Mouse (Mus musculus): ENCODE results near the gene C330021F23Rik. TPM values are rescaled to one million over a fixed set of nuclear protein-coding genes. Genes with fewer than 3 reads are reported as not detected.
"Not testable (repeated sequence)": the region's sequence is repeated elsewhere in the genome, so short reads cannot be mapped to it uniquely, and the experiment has no call there.

The C330021F23Rik gene
- polyA plus RNA-seq, 1 experiment, result 6.5 TPM

- H3K4me1 ChIP-seq (ENCODE audit: control insufficient read depth, insufficient read depth, insufficient read length, low read length), result no peaks in the 10 kb centered on the region
- H3K4me3 ChIP-seq (ENCODE audit: insufficient read depth, low read depth, low read length), result no peak overlapping the region
- H3K27ac ChIP-seq (replicated peaks; ENCODE audit: low read depth, low read length), result no peak overlapping the region
Observed at GRCm38 (mm10) chr8:3576211-3576960, 8.6 kb downstream of the C330021F23Rik start.

GRCm38 (mm10) chr8:3579390-3580364 is 11.9 kb downstream of the C330021F23Rik start:
- Histone ChIP-seq H3K4me1 (ENCODE audit: control insufficient read depth, insufficient read depth, insufficient read length, low read length) (no peaks in the 10 kb centered on the region), H3K27ac (replicated peaks; ENCODE audit: low read depth, low read length) (no peak overlapping the region), H3K4me3 (ENCODE audit: insufficient read depth, low read depth, low read length) (no peak overlapping the region)

- H3K27ac ChIP-seq (replicated peaks; ENCODE audit: low read depth, low read length); H3K4me1 ChIP-seq (ENCODE audit: control insufficient read depth, insufficient read depth, insufficient read length, low read length); H3K4me3 ChIP-seq (ENCODE audit: insufficient read depth, low read depth, low read length): not testable (repeated sequence)
Observed at GRCm38 (mm10) chr8:3581961-3582360, 14.2 kb downstream of the C330021F23Rik start.

- no peak overlapping the region for H3K4me3 ChIP-seq (ENCODE audit: insufficient read depth, low read depth, low read length)
- no peak overlapping the region for H3K27ac ChIP-seq (replicated peaks; ENCODE audit: low read depth, low read length)
- H3K4me1 ChIP-seq (ENCODE audit: control insufficient read depth, insufficient read depth, insufficient read length, low read length), result no peaks in the 10 kb centered on the region
Observed at GRCm38 (mm10) chr8:3586452-3586851, 18.7 kb downstream of the C330021F23Rik start.

GRCm38 (mm10) chr8:3586993-3587390 is 19.2 kb downstream of the C330021F23Rik start, which contains the start of gene Camsap3:
Gene Camsap3 (plus strand): TSS chr8:3587293.
- H3K4me1 ChIP-seq (ENCODE audit: control insufficient read depth, insufficient read depth, insufficient read length, low read length), result no peaks in the 10 kb centered on the region
- H3K27ac ChIP-seq (replicated peaks; ENCODE audit: low read depth, low read length), result peak within 1 kb of the TSS; percentile 47; the same call in 1 of the 2 replicates
- peak within 1 kb of the TSS; percentile 83 for H3K4me3 ChIP-seq (ENCODE audit: insufficient read depth, low read depth, low read length)

DNA sequence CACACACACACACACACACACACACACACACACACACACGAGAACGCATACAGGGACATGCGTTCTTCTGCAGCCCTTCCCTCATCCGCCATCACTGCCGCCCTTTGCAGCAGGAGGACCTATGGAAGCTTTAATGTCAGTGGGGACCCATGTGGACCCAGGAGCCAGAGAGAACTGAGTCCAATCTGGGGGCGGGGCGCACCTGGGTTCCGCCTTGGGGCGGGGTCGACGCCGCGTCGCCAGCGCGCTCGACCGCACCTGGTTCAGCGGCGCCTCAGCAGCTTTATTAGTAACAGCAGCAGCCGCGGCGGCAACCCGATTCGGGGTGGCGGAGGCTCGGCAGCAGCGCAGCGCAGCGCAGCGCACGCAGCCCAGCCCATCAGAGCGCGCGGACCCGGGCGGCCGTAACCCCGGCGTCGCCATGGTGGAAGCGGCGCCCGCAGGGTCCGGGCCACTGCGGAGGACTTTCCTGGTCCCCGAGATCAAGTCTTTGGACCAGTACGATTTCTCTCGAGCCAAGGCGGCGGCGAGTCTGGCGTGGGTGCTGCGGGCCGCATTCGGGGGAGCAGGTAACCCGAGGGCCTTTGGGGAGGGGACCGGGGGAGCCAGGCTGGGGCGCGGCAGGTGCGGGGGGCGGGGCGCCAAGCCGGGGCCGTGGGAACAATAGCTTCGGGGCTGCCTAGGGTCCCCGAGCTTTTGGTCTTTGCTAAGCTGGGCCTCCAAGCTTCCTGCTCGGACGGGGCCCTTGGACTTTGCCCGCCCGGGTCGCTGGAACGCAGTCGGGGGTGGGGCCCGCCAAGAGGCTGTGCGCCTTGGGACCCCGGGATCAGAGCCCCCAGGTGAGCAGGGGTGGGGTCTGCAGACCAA is 19.8 kb downstream of the C330021F23Rik start:
- H3K4me3 ChIP-seq (ENCODE audit: insufficient read depth, low read depth, low read length), result peak overlapping the region; percentile 83
- H3K27ac ChIP-seq (replicated peaks; ENCODE audit: low read depth, low read length), result peak overlapping the region; percentile 47; the same call in 1 of the 2 replicates
- H3K4me1 ChIP-seq (ENCODE audit: control insufficient read depth, insufficient read depth, insufficient read length, low read length), result no peaks in the 10 kb centered on the region

- H3K4me1 ChIP-seq (ENCODE audit: control insufficient read depth, insufficient read depth, insufficient read length, low read length), result no peaks in the 10 kb centered on the region
- peak overlapping the region; percentile 83 for H3K4me3 ChIP-seq (ENCODE audit: insufficient read depth, low read depth, low read length)
- H3K27ac ChIP-seq (replicated peaks; ENCODE audit: low read depth, low read length), result peak overlapping the region; percentile 47
Observed at GRCm38 (mm10) chr8:3588258-3588633, 20.5 kb downstream of the C330021F23Rik start.

GRCm38 (mm10) chr8:3593470-3593869 is 25.7 kb downstream of the C330021F23Rik start:
- Histone ChIP-seq H3K4me1 (ENCODE audit: control insufficient read depth, insufficient read depth, insufficient read length, low read length) (peaks cover 10% of the 10 kb centered on the region), H3K4me3 (ENCODE audit: insufficient read depth, low read depth, low read length) (no peak overlapping the region), H3K27ac (replicated peaks; ENCODE audit: low read depth, low read length) (peak overlapping the region; percentile 47)

- Histone ChIP-seq H3K27ac (replicated peaks; ENCODE audit: low read depth, low read length) (no peak overlapping the region), H3K4me1 (ENCODE audit: control insufficient read depth, insufficient read depth, insufficient read length, low read length) (peaks cover 10% of the 10 kb centered on the region), H3K4me3 (ENCODE audit: insufficient read depth, low read depth, low read length) (no peak overlapping the region)
Observed at GRCm38 (mm10) chr8:3594466-3594865, 26.7 kb downstream of the C330021F23Rik start.

DNA sequence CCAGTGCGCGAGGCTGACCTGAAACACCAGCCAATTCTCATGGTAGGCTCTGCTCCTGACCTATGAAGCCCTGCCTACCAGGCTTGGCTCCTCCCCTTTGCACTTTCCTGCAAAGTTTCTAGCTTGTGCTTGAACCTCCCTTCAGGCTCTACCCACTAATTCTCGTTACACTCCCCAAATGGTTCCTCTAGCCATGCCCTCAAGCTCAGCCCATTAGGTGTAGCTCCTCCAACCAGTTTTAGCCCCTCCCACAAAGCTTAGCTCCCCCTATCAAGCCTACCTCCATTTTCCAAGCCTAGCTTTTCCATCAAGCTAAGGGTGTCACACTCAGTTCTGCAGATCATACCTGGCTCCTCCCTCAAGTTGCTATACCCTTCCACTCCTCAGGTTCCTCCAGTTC is 30.3 kb downstream of the C330021F23Rik start:
- no peak overlapping the region for H3K4me3 ChIP-seq (ENCODE audit: insufficient read depth, low read depth, low read length)
- H3K4me1 ChIP-seq (ENCODE audit: control insufficient read depth, insufficient read depth, insufficient read length, low read length), result peaks cover 10% of the 10 kb centered on the region
- no peak overlapping the region for H3K27ac ChIP-seq (replicated peaks; ENCODE audit: low read depth, low read length)

DNA sequence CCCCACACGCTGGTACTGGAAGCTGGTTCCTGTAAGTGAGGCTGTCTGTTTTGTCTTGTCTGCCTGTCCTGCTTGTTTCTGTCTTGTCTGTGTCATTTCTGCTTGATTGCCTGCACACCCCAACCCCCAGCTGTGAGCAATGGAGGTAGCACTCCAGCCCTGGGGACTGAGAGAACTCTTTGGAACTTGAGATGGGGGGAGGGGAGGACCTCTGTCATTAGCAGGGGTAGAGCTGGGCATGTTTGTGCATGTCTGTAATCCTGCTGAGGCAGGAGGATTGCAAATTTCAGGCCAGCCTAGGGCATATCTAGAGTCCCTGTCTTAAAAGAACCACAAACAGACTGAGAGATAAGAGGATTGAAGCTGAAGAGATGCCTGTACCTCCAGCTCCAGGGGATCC is 31.4 kb downstream of the C330021F23Rik start:
- H3K4me3 ChIP-seq (ENCODE audit: insufficient read depth, low read depth, low read length), result no peak overlapping the region
- peaks cover 7% of the 10 kb centered on the region for H3K4me1 ChIP-seq (ENCODE audit: control insufficient read depth, insufficient read depth, insufficient read length, low read length)
- no peak overlapping the region for H3K27ac ChIP-seq (replicated peaks; ENCODE audit: low read depth, low read length)

DNA sequence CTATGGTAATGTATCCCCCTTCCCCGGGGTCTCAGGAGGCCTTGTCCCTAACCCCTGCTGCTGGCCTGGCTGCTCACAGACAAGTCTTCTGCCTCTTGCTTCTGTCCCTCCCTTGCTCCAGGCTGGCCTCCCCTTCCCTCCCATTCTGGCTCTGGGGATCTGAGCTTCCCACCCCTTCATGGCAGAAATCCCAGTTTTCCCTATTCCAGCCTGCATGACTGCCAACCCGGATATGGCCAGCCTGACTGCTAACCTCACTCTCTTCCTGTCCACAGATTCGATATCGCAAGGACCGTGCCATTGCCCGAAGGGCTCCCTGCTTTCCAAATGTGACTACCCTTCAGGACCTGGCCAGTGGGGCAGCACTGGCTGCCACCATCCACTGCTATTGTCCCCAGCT is 32.6 kb downstream of the C330021F23Rik start:
- Histone ChIP-seq H3K4me3 (ENCODE audit: insufficient read depth, low read depth, low read length) (peak overlapping the region; percentile 23), H3K4me1 (ENCODE audit: control insufficient read depth, insufficient read depth, insufficient read length, low read length) (peaks cover 4% of the 10 kb centered on the region), H3K27ac (replicated peaks; ENCODE audit: low read depth, low read length) (no peak overlapping the region)

- Histone ChIP-seq H3K4me3 (ENCODE audit: insufficient read depth, low read depth, low read length) (no peak overlapping the region), H3K4me1 (ENCODE audit: control insufficient read depth, insufficient read depth, insufficient read length, low read length) (no peaks in the 10 kb centered on the region), H3K27ac (replicated peaks; ENCODE audit: low read depth, low read length) (no peak overlapping the region)
Observed at GRCm38 (mm10) chr8:3603439-3603838, 35.6 kb downstream of the C330021F23Rik start.

DNA sequence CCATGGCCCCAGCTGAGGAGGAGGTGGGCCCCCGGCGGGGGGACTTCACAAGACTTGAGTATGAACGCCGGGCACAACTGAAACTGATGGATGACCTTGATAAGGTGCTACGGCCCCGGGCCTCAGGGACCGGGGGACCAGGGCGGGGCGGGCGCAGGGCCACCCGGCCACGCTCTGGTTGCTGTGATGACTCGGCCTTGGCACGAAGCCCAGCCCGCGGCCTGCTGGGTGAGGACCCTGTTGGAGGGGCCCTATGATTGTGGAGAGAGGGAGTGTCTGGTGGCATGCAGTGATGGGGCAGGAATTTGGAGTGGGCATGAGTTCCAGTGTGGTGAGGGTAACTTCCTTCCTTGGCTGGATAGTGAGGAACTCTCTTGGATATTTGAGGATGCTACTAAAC is 38.8 kb downstream of the C330021F23Rik start:
- H3K4me1 ChIP-seq (ENCODE audit: control insufficient read depth, insufficient read depth, insufficient read length, low read length), result no peaks in the 10 kb centered on the region
- no peak overlapping the region for H3K27ac ChIP-seq (replicated peaks; ENCODE audit: low read depth, low read length)
- H3K4me3 ChIP-seq (ENCODE audit: insufficient read depth, low read depth, low read length), result no peak overlapping the region

DNA sequence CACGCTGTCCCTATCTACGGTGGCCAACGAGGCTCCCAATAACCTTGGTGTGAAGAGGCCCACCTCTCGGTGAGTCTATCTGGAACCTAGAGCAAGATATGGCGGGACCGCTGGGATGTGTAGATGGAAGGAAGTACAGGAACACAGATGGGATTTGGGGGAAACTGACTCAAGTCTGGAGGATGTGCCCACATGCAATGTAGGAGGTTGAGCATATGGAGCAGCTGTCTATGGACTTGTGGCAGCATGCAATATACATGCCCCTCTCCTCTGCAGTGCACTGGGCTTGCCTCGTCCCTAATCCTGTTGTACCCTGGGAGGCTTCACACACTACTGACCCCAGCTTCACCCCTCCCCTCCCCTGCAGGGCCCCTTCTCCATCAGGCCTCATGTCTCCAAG is 40.0 kb downstream of the C330021F23Rik start:
- H3K4me3 ChIP-seq (ENCODE audit: insufficient read depth, low read depth, low read length), result no peak overlapping the region
- H3K27ac ChIP-seq (replicated peaks; ENCODE audit: low read depth, low read length), result no peak overlapping the region
- no peaks in the 10 kb centered on the region for H3K4me1 ChIP-seq (ENCODE audit: control insufficient read depth, insufficient read depth, insufficient read length, low read length)
